Mouse (Mus musculus) hematopoietic multipotent progenitor cell, adult 10-12 weeks (in vitro differentiated cells): Measurements from ENCODE around the gene Sh3yl1. TPM values are rescaled to one million over a fixed set of nuclear protein-coding genes. Genes with fewer than 3 reads are reported as not detected.

ENCODE experiments used
- polyA plus RNA-seq: library from polyadenylated mRNA; stranded (reverse); fragments of >175 nt; gene quantifications from 2 replicates; pipeline ENCODE4 v1.2.3, GENCODE M21; 2012; ENCODE audit warnings: low replicate concordance

The Sh3yl1 gene
- 0.16 and 0.89 TPM in 2 replicates for polyA plus RNA-seq

DNA sequence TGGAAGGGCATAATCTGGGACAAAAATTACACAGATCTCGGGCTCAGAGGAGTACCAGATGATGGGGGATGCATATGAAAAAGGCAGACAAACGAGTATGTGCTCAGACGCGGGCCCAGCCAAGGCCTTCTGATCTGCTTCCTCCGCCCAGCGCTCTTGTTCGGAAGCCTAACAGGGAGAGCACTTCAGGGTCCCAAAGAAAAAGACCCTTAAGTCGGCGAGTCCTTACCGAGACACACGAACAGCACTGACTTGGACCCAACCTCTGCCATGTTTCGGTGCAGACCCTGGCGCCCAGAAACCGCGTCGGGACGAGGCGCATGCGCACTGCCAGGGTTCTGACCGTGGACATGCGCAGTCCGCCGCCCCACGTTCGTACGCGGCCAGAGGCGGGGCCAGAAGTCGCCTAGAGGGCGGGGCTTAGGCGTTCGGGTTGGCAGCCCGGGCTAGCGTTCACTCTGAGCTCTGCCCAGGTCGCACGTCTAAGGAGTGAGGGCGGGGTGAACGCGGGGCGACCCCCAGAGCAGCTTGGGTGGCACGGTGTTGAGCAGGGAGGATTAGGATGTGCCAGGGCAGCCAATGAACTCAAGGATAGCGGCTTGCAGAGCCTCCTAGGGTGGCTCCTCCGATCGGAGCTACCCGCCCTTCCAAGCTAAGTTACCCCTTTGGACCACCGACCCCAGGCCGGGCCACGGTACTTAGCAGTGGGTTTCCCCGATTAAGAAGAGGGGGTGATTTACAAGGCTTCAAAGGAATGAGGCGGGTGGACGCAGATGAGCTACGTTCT lies at the start of gene Sh3yl1, which contains the start of gene Acp1:
Sh3yl1 (plus strand) TSS at position 408 of the 787 bp plus-strand sequence.
Acp1 (minus strand) TSS at position 329 of the 787 bp plus-strand sequence.

DNA sequence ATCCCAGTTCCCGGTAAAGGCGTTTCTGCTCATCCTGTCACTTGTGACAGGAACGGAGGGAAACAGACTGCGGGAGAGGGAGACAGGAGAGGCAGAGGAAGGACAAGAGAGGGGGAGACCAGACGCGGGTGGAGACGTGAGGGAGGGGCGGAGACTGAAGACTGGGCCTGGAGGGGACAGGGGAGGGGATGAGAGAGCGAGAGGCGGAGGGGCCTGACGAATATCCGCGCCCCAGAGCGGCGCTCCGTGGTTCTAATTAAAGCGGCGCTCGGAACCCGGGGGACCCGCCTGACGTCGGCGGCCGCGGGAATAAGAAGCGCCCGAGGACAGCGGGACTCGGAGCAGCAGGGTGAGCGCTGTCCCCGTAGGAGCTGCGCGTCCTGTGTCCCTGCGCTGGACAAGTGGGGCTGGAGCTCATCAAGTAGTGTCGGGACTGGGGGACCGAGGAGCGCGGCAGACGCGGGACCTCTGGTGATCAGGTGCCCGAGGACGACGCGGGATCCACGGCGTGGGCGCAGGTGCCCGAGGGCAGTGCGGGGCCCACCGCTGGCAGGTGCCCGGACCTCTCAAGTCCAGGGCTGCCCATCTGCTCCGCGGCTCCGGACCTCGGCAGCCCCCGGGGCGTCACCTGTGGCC lies 27.4 kb upstream of the Sh3yl1 start, which contains the start of gene Alkal2:
Alkal2 (plus strand) TSS at position 337 of the 636 bp plus-strand sequence.

Other genes with a start within 250 kb of the Sh3yl1 start
- 0.12 TPM in 1 of 2 replicates, not detected in the other for gene Alkal2, start 27.3 kb upstream of the Sh3yl1 start, polyA plus RNA-seq
- 0.35 and 2.6 TPM in 2 replicates for gene Acp1, start 79 bp upstream of the Sh3yl1 start, polyA plus RNA-seq
- 0.15 TPM in 1 of 2 replicates, not detected in the other for gene Fam110c, start 162.2 kb downstream of the Sh3yl1 start, polyA plus RNA-seq